Comparison of ENCODE assay signal across 9 mouse cellular contexts in the genomic region with DNA sequence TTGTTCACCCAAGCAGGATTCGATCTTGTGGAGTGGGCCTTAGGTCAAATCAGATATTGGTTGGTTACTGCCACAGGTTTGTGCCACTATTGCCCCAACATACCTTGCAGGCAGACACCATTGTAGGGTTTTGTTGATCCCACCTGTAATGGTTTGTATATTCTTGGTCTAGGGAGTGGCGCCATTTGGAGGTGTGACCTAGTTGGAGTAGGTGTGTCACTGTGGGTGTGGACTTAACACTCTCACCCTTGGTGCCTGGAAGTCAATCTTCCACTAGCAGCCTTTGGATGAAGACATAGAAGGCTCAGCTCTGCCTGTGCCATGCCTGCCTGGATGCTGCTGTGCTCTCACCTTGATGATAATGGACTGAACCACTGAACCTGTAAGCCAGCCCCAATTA. TPM values are rescaled to one million over a fixed set of nuclear protein-coding genes. Genes with fewer than 3 reads are reported as not detected.
"Had no signal": no experiment of that assay in that cellular context is flagged by ENCODE, and none has a peak within 500 bp of the region (broad histone marks: within the 10 kb centered on the region; RNA-seq: fewer than 3 reads in every experiment).

No protein-coding gene starts in this region.

RNA-seq across cellular contexts. Expression of gene Scgb2a2, which starts 53.3 kb away (rescaled TPM):
- polyA plus RNA-seq: intestine, postnatal 0 days; kidney, postnatal 0 days; limb, embryonic 12.5 days; liver, adult 2 months; lung, embryonic 14.5 days; midbrain, embryonic 14.5 days; neural tube, embryonic 12.5 days; spleen, adult 2 months; stomach, embryonic 16.5 days had no signal
